Mouse (Mus musculus): Measurements from ENCODE around the gene Fuom. TPM values are rescaled to one million over a fixed set of nuclear protein-coding genes. Genes with fewer than 3 reads are reported as not detected.

Gene Fuom
- polyA plus RNA-seq, 1 experiment = 0.23 TPM

- TF ChIP-seq GATA1 (IDR thresholded peaks at IDR 0.05; ENCODE audit: low read length) = no peak
These were observed 24.5 kb downstream of the Fuom start for GRCm38 (mm10) chr7:140077698-140078097.

GRCm38 (mm10) chr7:140070042-140070711 lies 32.1 kb downstream of the Fuom start:
- no peak for TF ChIP-seq GATA1 (IDR thresholded peaks at IDR 0.05; ENCODE audit: low read length)

- no peak for TF ChIP-seq GATA1 (IDR thresholded peaks at IDR 0.05; ENCODE audit: low read length)
These were observed 34.8 kb downstream of the Fuom start for GRCm38 (mm10) chr7:140067397-140067796.

- no peak for TF ChIP-seq GATA1 (IDR thresholded peaks at IDR 0.05; ENCODE audit: low read length)
These were observed 39.1 kb downstream of the Fuom start for GRCm38 (mm10) chr7:140063092-140063491.

- TF ChIP-seq GATA1 (IDR thresholded peaks at IDR 0.05; ENCODE audit: low read length) = no peak
These were observed 39.9 kb downstream of the Fuom start for GRCm38 (mm10) chr7:140062307-140062706.

GRCm38 (mm10) chr7:140061832-140062130 lies 40.5 kb downstream of the Fuom start:
- TF ChIP-seq GATA1 (IDR thresholded peaks at IDR 0.05; ENCODE audit: low read length) = no peak

- TF ChIP-seq GATA1 (IDR thresholded peaks at IDR 0.05; ENCODE audit: low read length) = no peak
These were observed 41.1 kb downstream of the Fuom start for GRCm38 (mm10) chr7:140060936-140061831.

- TF ChIP-seq GATA1 (IDR thresholded peaks at IDR 0.05; ENCODE audit: low read length) = no peak
These were observed 42.6 kb downstream of the Fuom start for GRCm38 (mm10) chr7:140059601-140060000.

- no peak for TF ChIP-seq GATA1 (IDR thresholded peaks at IDR 0.05; ENCODE audit: low read length)
These were observed 43.7 kb downstream of the Fuom start for GRCm38 (mm10) chr7:140058528-140058927.

GRCm38 (mm10) chr7:140057413-140058407 lies 44.5 kb downstream of the Fuom start:
- no peak for TF ChIP-seq GATA1 (IDR thresholded peaks at IDR 0.05; ENCODE audit: low read length)

GRCm38 (mm10) chr7:140054124-140054523 lies 48.1 kb downstream of the Fuom start:
- no peak for TF ChIP-seq GATA1 (IDR thresholded peaks at IDR 0.05; ENCODE audit: low read length)

GRCm38 (mm10) chr7:140049115-140049689 lies 53.0 kb downstream of the Fuom start:
- no peak for TF ChIP-seq GATA1 (IDR thresholded peaks at IDR 0.05; ENCODE audit: low read length)

GRCm38 (mm10) chr7:140048361-140049114 lies 53.7 kb downstream of the Fuom start, which contains the start of gene Msx3:
Gene Msx3 (minus strand): TSS chr7:140049089.
- no peak for TF ChIP-seq GATA1 (IDR thresholded peaks at IDR 0.05; ENCODE audit: low read length)

GRCm38 (mm10) chr7:140047811-140048311 lies 54.4 kb downstream of the Fuom start:
- no peak for TF ChIP-seq GATA1 (IDR thresholded peaks at IDR 0.05; ENCODE audit: low read length)

Other genes starting within 250 kb of the Fuom start
- gene Kndc1, start 207.7 kb downstream of the Fuom start, polyA plus RNA-seq (2012) = not detected in 2 replicates
- not detected in 2 replicates for gene Utf1, start 158.7 kb downstream of the Fuom start, polyA plus RNA-seq (2012)
- gene 6430531B16Rik, start 123.7 kb downstream of the Fuom start, polyA plus RNA-seq (2012) = not detected in 2 replicates
- gene Adam8, start 109.9 kb downstream of the Fuom start, polyA plus RNA-seq (2012) = 0.03 and 0.04 TPM in 2 replicates
- 22.3 and 25.3 TPM in 2 replicates for gene Zfp511, start 66.0 kb downstream of the Fuom start, polyA plus RNA-seq (2012)
- gene Tubgcp2, start 65.8 kb downstream of the Fuom start, polyA plus RNA-seq (2012) = 6.8 and 9.4 TPM in 2 replicates
- gene Msx3, start 53.4 kb downstream of the Fuom start, polyA plus RNA-seq (2012) = not detected in 2 replicates
- not detected in 2 replicates for gene Caly, start 19.9 kb downstream of the Fuom start, polyA plus RNA-seq (2012)
- gene Prap1, start 9.0 kb downstream of the Fuom start, polyA plus RNA-seq (2012) = not detected in 2 replicates
- gene Paox, start 13.4 kb upstream of the Fuom start, polyA plus RNA-seq (2012) = 1.8 and 5.9 TPM in 2 replicates
- 3.0 and 10.6 TPM in 2 replicates for gene Echs1, start 14.0 kb upstream of the Fuom start, polyA plus RNA-seq (2012)
- 10.4 and 13.4 TPM in 2 replicates for gene Mtg1, start 35.1 kb upstream of the Fuom start, polyA plus RNA-seq (2012)
- not detected in 2 replicates for gene Sprn, start 52.4 kb upstream of the Fuom start, polyA plus RNA-seq (2012)
- not detected in 2 replicates for gene Olfr522, start 62.3 kb upstream of the Fuom start, polyA plus RNA-seq (2012)
- gene Olfr523, start 70.8 kb upstream of the Fuom start, polyA plus RNA-seq (2012) = not detected in 2 replicates
- gene Olfr524, start 103.5 kb upstream of the Fuom start, polyA plus RNA-seq (2012) = not detected in 2 replicates
- gene Cd163l1, start 115.8 kb upstream of the Fuom start, polyA plus RNA-seq (2012) = not detected in 2 replicates
- gene 5830411N06Rik, start 144.8 kb upstream of the Fuom start, polyA plus RNA-seq (2012) = not detected in 2 replicates
- gene Olfr525, start 218.4 kb upstream of the Fuom start, polyA plus RNA-seq (2012) = not detected in 2 replicates
- gene Olfr527, start 231.6 kb upstream of the Fuom start, polyA plus RNA-seq (2012) = not detected in 2 replicates